Mouse (Mus musculus) layer of hippocampus, adult 9-10 months (tissue): ENCODE measurements around the gene Htt.

Source experiments
- DNase-seq: peaks from one replicate; pipeline ENCODE4 v3.0.0; 2022; ENCODE audit warnings: low spot score

Gene Htt

GRCm38 (mm10) chr5:34931516-34932457, 170.2 kb downstream of the Htt start:
- DNase-seq, result no peak

DNA sequence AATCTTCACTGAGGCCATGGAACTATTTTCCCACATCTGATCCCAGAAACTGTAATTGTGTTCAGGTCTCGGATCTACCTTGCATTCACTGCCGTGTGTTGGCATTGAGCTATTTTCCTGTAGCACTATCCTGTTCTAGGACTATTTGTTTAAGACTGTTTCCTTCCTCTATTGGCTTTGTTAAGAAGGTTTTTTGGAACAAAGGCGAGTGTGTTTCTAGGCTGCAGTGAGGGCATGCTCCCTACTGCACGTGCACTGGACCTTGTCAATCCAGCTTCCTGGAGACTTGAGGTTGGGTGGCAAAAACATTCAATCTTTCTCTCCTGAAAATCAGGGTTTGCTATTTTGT, 170.9 kb downstream of the Htt start:
- DNase-seq, result no peak

GRCm38 (mm10) chr5:34933461-34933860, 171.9 kb downstream of the Htt start:
- DNase-seq, result no peak

DNA sequence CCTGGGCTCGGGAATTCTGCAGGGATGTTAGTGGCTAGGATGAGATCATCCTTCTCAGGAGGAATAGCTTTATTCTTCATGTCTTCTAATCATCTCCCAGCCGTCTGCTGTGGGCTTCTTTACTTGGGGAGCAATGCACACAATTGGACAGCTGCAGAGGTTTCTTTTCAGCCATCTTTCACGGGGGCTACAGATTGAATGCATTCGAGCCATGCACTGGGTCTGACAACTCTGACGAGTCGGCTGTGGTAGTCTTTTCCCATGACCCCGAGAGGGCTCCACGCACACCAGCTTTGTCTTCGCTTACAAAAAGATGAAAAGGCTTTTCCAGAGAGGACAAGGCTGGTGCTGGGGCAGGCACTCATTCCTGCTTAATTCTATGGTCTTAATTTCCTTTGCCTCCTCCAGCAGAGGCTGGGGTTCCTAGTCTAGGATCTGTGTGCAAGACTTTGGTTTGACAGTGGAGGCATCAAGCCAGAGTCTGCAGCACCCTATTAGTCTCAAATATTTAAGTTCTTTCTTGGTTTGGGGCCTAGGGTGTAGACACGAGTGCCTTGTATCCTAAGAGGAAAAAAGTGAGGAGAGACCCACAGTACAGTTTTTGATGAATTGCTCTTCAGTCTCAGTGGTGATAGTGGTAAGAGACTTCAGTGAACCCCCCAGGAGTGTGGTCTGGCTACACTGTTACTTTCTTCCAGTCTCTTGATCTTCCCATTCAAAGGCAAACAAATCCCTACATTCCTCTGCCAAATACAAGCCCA, 180.3 kb downstream of the Htt start:
- DNase-seq, result no peak

- no peak for DNase-seq
Observed at GRCm38 (mm10) chr5:34943428-34943827, 181.9 kb downstream of the Htt start.

- no peak for DNase-seq
Observed at GRCm38 (mm10) chr5:34948861-34949760, 187.6 kb downstream of the Htt start, which contains the start of gene Rgs12. Rgs12 (plus strand) TSS chr5:34949445.

GRCm38 (mm10) chr5:34949769-34950211, 188.2 kb downstream of the Htt start:
- no peak for DNase-seq

DNA sequence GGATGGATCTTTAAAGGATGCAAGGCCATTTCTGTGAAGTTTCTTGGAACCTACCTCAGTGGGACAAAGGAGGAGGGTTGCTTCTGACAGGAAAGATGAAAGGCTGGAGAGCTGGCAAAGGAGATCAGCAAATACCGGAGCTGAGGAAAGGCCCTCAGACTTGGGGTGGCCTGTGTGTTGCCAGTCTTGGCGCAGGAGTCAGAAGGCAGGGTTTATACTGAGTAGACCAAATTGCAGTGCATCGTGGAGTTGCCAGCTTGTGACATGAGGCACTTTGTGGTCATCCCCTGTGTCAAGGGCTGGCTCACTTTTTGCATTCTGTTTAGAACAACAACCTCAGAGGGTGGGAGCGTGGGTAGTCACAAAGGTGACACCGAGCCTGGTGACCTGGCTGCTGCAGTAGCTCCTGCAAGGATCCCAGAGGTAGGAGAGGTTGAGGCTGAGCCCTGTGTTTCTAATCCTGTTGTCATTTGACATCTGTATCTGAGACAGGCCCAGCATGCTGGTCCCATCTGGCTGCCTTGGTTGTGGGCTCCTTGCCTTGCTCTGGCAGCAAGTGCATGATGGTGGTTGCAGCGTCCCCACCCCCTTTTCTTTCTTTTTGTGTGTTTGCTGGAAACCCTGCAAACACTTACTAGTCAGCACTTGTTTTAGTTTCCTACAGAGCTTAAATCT, 189.1 kb downstream of the Htt start:
- no peak for DNase-seq

GRCm38 (mm10) chr5:34951161-34951834, 189.8 kb downstream of the Htt start:
- DNase-seq, result no peak

- no peak for DNase-seq
Observed at GRCm38 (mm10) chr5:34954508-34954907, 193.0 kb downstream of the Htt start.

DNA sequence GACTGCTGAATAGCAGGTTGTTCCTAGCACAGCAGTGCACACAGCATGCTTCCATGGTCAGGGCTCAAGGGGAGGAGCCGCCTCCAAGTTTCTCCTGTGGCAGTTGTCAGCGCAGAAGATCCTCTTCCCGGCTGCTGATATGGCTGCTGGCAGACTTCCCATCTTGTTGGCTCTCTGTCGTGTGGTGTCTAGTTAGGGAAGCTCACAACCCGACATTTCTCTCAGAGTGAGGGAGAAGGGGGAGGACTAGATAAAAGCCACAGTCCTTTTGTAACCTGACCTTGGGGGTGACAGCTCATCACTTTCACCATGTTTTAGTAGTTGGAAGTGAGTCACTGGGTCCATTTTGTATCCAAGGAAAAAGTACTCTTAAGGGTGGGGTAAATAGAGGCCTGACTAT, 194.1 kb downstream of the Htt start:
- DNase-seq, result no peak

- DNase-seq, result no peak
Observed at GRCm38 (mm10) chr5:34956151-34956550, 194.6 kb downstream of the Htt start.

- DNase-seq, result no peak
Observed at GRCm38 (mm10) chr5:34957015-34957414, 195.5 kb downstream of the Htt start.

- no peak for DNase-seq
Observed at GRCm38 (mm10) chr5:34960021-34960420, 198.5 kb downstream of the Htt start.
